Mouse (Mus musculus): ENCODE data around the gene Cdk18. TPM values are rescaled to one million over a fixed set of nuclear protein-coding genes. Genes with fewer than 3 reads are reported as not detected.

Gene Cdk18
- polyA plus RNA-seq (2012; rRNA removed): 4.3 and 4.9 TPM in 2 replicates

GRCm38 (mm10) chr1:132139416-132139864 lies at the start of gene Cdk18:
Gene Cdk18 (minus strand): TSS chr1:132139684.

DNA sequence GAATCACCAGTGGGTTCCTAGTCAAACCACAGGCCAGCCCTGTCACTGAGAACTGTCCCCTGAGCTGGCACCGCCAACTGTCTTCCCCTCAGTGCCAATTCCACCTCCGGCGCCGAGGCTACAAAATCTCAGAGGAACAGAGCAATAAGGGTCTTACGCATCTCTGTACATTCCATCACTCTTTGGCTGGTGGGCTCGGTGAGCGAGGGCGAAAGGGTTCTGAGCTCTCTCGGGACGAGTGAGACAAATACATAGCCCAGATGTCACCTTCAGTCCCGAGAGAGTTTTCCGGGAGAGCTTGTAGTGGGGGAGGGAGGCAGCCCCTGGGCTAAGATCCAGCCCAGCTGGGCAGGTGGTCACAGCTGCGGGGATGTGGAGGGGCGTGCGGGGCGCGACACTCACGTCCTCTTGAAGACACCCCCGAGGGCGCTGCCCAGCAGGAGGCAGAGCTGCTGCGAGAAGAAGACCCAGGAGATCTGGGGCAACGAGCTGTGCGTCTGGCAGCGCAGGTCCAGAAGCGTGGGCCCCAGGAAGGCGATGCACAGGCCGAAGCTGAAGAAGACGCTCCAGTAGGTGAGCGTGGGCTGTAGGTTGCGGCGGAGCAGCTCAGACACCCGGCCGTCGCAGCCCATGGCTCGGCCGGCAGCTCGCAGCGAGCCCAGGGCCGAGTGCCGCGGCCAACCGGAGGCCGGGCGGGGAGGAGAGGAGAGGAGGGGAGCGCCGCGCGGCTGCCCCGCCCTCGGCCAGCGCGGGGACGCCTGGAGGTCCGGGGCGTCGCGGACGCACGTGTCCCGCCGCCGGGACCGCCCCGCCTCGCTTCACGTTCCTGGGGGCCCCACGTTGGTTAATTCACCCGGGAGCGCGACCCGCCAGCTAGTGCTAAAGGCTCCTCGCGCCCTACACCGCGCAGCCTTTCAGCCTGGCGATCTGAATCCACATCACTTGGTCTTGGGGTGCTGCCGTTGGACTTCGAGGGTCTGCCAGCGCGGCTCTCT lies 71.9 kb downstream of the Cdk18 start, which contains the start of gene Mfsd4a:
TSS of gene Mfsd4a (minus strand) at position 802 of the 995 bp plus-strand sequence.

Other genes with a start within 250 kb of the Cdk18 start
- 48.2 and 48.4 TPM in 2 replicates for gene Nucks1, start 229.2 kb downstream of the Cdk18 start, polyA plus RNA-seq (2012; rRNA removed)
- gene Slc45a3, start 176.7 kb downstream of the Cdk18 start, polyA plus RNA-seq (2012; rRNA removed): 1.9 and 2.3 TPM in 2 replicates
- 14.3 and 14.6 TPM in 2 replicates for gene Elk4, start 132.1 kb downstream of the Cdk18 start, polyA plus RNA-seq (2012; rRNA removed)
- gene Mfsd4a, start 71.6 kb downstream of the Cdk18 start, polyA plus RNA-seq (2012; rRNA removed): 4.3 and 5.2 TPM in 2 replicates
- 12.7 and 14.0 TPM in 2 replicates for gene Lemd1, start 51.7 kb upstream of the Cdk18 start, polyA plus RNA-seq (2012; rRNA removed)
- gene AC124108.1, start 51.8 kb upstream of the Cdk18 start, polyA plus RNA-seq (2012; rRNA removed): 10.7 and 11.1 TPM in 2 replicates
- not detected in 2 replicates for gene Gm10188, start 90.1 kb upstream of the Cdk18 start, polyA plus RNA-seq (2012; rRNA removed)
- gene Klhdc8a, start 158.9 kb upstream of the Cdk18 start, polyA plus RNA-seq (2012; rRNA removed): 7.9 and 8.0 TPM in 2 replicates
- 10.4 TPM in 2 replicates for gene Nuak2, start 176.4 kb upstream of the Cdk18 start, polyA plus RNA-seq (2012; rRNA removed)

All from central nervous system, embryonic 18 days (tissue).